Mouse (Mus musculus): ENCODE measurements at regions not wholly inside any gene's neighbourhood (a gene's known extent, or its start where the extent isn't known, plus 50 kb on each side); places are given as distances from the start of the nearest gene placed in this dataset.

GRCm38 (mm10) chr2:131436149-131436548 lies 55.1 kb upstream of the Smox start:
- DNase-seq (ENCODE audit: low spot score in 2 of 2): no peak

DNA sequence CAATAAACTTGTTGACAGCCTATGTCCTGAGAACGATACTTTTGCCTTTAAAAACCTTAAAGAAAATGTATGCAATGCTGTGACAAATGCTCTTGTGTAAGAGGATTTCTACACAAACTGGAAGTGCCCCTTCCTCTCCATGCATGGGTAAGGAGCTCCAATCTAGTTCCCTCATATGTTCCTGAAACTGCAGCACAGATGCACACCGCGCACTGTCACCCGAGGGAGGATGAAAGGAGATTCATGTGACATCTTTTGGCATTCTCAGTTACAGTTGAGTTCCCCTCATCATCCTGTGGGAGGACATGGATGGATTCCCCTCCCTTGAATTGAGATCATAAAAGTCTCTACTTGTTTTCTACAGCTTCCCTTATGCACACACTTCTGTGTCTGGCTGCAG lies 60.8 kb upstream of the Smox start:
- DNase-seq (ENCODE audit: low spot score in 2 of 2): no peak

DNA sequence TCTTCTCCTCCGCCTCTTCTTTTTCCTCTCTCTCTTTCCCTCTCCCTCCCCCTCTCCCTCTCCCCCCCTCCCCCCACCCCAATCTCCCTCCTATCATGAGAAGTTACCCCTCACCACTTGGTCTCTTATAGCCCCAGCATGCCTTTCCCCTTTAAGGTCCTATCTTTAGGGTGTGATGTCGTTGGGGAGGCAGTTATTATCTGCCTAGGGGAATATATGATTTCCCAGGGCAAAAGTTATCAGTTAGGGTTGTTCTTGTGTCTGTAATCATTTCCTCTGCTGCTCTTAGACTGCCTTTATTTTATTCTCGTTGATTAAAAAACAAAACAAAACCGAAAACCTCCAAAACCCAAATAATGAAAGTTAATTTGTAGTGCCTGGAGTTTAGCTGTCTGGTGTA lies 63.2 kb upstream of the Smox start:
- DNase-seq (ENCODE audit: low spot score in 2 of 2): no peak

- no peak for DNase-seq (ENCODE audit: low spot score in 2 of 2)
Measured at GRCm38 (mm10) chr2:131426941-131427340, 64.4 kb upstream of the Smox start.

DNA sequence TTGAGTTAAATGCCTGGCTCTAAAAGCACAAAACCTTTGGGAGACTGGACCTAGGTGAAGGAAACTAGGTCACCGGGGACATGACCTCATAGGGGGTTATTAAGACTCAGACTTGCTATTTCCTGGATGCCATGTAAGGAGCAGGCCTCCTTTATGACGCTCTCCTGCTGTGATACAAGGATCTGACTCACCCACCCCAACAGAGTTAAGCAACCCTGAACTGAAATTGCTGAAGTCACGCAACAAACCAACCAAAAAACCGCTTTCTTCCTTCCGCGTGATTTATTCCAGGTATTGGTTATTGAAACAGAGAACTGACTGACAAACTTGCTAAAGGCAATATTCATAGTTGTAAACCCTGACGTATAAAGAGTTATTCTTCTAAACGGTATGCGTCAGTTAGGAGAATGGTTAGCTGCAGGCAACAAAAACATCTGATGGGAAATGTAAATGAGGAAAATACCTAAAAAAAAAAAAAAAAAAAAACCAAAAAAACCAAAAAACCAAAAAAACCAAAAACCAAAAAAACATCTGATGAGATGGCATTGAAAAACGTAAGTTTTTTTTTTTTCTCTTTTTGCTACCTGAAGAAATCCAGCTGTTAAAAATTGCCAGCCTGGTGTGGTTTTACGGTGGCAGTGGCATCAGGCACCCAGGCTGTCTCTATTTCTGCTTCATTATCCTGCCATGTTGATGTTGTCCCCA lies 67.5 kb upstream of the Smox start:
- DNase-seq (ENCODE audit: low spot score in 2 of 2): no peak

GRCm38 (mm10) chr2:131422907-131423445 lies 68.3 kb upstream of the Smox start:
- DNase-seq (ENCODE audit: low spot score in 2 of 2): peak in 1 of 2 experiments; percentile 43

DNA sequence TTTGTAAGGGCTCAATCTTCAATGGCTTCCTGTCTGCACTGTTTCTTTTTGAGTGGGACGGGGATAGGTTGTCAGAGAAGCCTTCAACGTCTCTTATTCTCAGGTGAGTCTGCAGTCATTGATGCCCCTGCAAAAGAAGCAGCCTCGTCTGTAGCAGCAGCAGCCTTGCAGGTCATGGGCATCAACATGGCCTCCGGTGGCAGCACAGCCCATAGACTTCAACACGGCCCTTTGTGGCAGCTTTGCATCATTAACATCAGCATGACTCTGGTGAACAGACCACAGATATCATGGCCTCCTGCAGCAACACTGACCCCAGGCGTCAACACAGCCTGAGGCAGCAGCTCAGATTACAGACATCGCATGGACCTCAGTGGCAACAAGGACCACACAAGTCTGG lies 65.4 kb upstream of the Rnf24 start:
- no peak for DNase-seq (ENCODE audit: low spot score in 2 of 2)

DNA sequence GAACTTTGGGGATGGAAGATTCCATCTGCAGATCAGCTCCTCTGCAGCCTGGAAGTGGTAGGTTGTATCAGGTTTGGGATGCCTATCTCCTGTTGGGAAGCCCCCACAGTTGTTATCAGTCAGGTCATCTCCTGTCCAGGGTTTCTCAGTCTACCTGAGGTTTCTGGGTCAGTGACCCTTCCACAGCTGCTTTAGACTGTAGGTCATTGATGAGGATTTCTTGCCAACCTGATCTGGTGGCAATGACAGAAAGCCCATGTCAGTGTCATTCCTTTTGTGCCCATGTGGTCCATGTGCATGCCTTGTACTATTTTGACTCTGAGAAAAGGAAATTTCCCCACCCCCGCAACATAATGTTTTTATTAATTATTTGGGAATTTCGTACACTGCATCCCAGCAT lies 64.8 kb upstream of the Rnf24 start:
- no peak for DNase-seq (ENCODE audit: low spot score in 2 of 2)

DNA sequence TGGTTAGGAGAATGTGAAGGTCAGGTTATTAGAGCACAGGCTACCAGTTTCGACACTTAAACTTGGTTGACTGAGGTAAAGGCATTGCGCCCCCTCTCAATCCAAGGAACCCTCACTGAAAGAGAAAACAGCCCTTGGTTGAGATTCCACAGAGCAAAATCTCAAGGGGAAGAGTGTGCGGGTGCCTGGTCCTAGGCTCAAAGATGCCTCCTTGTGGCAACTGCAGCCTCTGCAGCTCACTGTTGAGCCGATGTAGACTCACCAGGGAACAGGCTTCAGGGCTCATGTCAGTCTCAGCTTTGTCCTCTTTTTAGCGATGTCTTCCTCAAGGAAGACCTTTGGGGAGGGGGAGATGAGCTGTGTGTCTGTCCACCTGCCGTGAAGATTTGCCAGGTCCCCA lies 63.8 kb upstream of the Rnf24 start:
- DNase-seq (ENCODE audit: low spot score in 2 of 2): peak; percentile 26 to 51

DNA sequence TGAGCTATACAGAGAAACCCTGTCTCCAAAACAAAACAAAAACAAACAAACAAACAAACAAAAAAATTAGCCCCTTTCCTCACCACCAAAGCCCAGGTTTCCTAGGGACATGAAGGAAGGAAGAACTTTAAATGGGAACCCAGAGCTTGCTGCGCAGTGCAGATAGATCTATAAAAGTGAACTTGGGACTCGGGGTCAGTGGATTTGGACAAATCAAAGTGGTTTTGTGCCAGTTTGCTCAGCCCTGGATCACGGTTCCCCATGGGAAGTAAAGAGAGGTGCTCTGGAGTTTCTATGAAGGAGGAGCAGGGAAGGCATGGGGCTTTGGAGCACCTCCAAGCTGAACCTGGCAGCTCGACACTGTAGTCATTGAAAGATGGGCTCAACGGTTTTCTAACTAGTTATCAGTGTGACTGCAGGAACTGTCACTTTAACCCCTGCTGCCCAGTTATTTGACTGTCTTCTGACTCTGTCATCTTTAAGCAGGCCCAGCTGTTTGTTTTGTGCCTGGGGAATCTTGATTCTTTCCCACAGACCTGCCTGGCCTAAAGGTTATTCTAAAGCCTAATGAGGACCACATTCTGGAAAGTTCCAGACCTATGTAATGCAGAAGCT lies 58.3 kb upstream of the Rnf24 start:
- DNase-seq (ENCODE audit: low spot score in 2 of 2): no peak

GRCm38 (mm10) chr2:131407337-131407736 lies 54.6 kb upstream of the Rnf24 start:
- DNase-seq (ENCODE audit: low spot score in 2 of 2): no peak

DNA sequence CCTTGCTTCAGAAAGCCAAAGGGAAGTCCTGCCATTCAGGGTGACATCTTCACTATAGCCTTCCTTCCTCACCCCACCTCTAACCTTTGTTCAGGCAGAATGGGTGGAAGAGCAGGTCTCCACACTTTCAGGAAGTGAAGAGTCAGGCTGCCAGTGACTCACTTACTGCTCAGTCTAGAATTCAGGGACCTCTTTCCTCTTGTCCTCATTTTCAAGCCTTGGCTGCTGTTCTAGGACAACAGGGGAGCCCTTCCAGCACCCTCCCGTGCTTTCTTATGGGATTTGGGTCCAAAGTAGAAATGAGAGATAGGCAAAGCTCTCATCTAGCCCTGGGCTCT lies 51.5 kb upstream of the Rnf24 start:
- no peak for DNase-seq (ENCODE audit: low spot score in 2 of 2)

- DNase-seq (ENCODE audit: low spot score in 2 of 2): no peak
Measured at GRCm38 (mm10) chr2:131403543-131404217, 51.0 kb upstream of the Rnf24 start.

All from left cerebral cortex, adult 8-10 months (tissue).